Mouse (Mus musculus): Measurements from ENCODE around the gene Lrrc61. TPM values are rescaled to one million over a fixed set of nuclear protein-coding genes. Genes with fewer than 3 reads are reported as not detected.

Lrrc61 gene
- polyA plus RNA-seq, 1 experiment from 2014 or later: 13.9 TPM

DNA sequence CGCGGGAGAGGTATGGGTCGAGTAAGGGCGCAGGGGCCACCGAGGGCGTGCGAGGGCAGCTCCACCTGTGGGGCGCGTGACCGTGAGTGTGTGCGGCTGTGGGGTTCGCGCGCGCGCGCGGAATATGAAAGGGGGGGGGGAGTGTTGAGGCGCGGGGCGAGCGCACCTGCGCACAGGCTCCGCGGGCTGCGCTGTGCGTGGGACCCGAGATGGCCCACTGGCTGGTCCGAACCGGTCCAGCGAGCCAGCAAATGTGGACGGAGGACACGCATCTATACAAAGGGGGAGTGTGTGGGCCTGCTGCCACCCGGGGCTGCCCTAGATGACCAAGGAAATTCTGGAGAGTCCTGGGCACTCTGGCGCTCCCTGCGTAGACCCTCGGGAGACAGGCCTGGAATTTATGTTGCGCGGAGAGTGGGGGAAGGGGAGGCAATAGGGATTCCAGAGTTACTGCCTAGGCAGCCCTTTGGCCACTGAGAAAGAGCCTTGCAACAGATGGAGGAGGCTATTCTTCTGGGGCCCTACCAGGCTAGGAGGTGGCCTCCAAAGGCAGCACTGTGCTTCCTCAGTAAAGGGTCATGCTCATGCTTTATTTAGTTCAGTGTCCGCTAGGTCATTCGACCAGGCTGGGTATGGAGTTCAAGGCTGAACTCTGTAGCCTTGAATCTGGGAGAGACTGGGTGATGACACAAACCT lies 39.6 kb downstream of the Lrrc61 start:
- peak overlapping the region; percentile 86 for H3K4me3 ChIP-seq (ENCODE audit: low read depth, low read length)
- 0 out of 2 replicates have a peak, but pooled peaks cover 5% of the 10 kb centered on the region for H3K4me1 ChIP-seq (replicated peaks; ENCODE audit: control insufficient read depth, insufficient read depth, low read length)
- WGBS: under 1% methylated on average over 40 of the region's 41 CpGs
- DNase-seq (ENCODE audit: low spot score) (peak; percentile 77), ATAC-seq (ENCODE audit: low FRiP score) (peak; percentile 80)
- no peaks in the 10 kb centered on the region for H3K9me3 ChIP-seq (ENCODE audit: control insufficient read depth, low read length)
- H3K9ac ChIP-seq (ENCODE audit: low read depth, low read length): peak overlapping the region; percentile 87
- H3K36me3 ChIP-seq (ENCODE audit: control insufficient read depth, insufficient read depth, low read length): peaks cover 18% of the 10 kb centered on the region
- peak overlapping the region; percentile 85 for H3K27ac ChIP-seq (ENCODE audit: low read depth, low read length)
- H3K4me2 ChIP-seq (replicated peaks; ENCODE audit: low read depth, low read length): peak overlapping the region; percentile 63
- H3K27me3 ChIP-seq (ENCODE audit: control insufficient read depth, insufficient read depth, low read length): no peaks in the 10 kb centered on the region

DNA sequence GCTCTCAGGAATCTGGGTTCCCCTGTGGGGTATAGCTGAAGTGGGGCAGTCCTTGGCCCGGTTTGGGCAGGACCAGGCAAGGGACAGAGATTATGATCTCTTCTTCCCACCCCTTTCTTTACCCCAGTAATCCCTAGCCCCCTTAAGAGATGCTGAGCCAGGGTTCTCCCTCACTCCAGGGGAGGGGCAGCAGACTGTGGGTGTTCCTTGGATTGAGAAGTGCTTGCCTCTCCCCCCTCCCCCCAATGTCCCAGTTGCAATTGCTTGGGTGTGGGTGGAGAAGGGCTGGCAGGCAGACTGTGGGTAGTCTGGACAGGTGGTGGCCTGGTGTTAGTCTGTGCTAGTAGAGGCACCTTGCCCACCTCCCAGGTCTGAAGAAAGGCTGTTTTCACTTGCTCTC lies 40.7 kb downstream of the Lrrc61 start:
- DNase-seq (ENCODE audit: low spot score) (no peak), ATAC-seq (ENCODE audit: low FRiP score) (no peak)
- Histone ChIP-seq H3K4me2 (replicated peaks; ENCODE audit: low read depth, low read length) (peak overlapping the region; percentile 63), H3K9ac (ENCODE audit: low read depth, low read length) (peak overlapping the region; percentile 87; the same call in 1 of the 2 replicates), H3K4me1 (replicated peaks; ENCODE audit: control insufficient read depth, insufficient read depth, low read length) (0 out of 2 replicates have a peak, but pooled peaks cover 5% of the 10 kb centered on the region), H3K36me3 (ENCODE audit: control insufficient read depth, insufficient read depth, low read length) (peaks cover 21% of the 10 kb centered on the region), H3K4me3 (ENCODE audit: low read depth, low read length) (peak overlapping the region; percentile 86), H3K27ac (ENCODE audit: low read depth, low read length) (no peak overlapping the region), H3K27me3 (ENCODE audit: control insufficient read depth, insufficient read depth, low read length) (no peaks in the 10 kb centered on the region), H3K9me3 (ENCODE audit: control insufficient read depth, low read length) (no peaks in the 10 kb centered on the region)
- WGBS: 100% methylated on average over 1 of the region's 1 CpGs

DNA sequence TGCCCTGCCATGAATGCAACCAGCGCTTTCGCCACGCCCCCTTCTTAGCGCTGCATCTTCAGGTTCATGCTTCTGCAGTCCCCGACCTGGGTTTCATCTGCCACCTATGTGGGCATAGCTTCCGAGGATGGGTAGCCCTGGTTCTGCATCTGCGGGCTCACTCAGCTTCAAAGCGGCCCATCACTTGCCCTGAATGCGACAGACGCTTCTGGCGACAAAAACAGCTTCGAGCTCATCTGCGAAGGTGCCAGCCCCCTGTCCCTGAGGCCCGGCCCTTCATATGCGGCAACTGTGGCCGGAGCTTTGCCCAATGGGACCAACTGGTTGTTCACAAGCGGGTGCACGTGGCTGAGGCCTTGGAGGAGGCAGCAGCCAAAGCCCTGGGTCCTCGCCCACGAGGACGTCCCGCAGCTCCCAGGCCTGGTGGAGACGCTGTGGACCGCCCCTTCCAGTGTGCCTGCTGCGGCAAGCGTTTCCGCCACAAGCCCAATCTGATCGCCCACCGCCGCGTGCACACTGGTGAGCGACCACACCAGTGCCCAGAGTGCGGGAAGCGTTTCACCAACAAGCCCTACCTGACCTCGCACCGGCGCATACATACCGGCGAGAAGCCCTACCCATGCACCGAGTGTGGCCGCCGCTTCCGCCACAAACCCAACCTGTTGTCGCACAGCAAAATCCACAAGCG lies 42.1 kb downstream of the Lrrc61 start:
- H3K4me3 ChIP-seq (ENCODE audit: low read depth, low read length): no peak overlapping the region

DNA sequence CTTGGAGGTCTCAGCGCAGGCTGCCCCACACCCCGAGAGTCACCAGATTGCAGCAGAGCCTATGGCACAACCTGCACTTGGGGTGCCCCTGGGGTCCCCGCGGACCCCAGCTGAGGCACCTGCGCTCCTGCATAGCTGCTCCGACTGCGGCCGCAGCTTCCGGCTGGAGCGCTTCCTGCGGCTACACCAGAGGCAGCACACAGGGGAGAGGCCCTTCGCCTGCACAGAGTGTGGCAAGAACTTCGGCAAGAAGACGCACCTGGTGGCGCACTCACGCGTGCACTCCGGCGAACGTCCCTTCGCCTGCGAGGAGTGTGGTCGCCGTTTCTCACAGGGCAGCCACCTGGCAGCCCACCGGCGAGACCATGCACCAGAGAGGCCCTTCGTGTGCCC lies 42.6 kb downstream of the Lrrc61 start:
- Histone ChIP-seq H3K4me1 (replicated peaks; ENCODE audit: control insufficient read depth, insufficient read depth, low read length) (0 out of 2 replicates have a peak, but pooled peaks cover 8% of the 10 kb centered on the region), H3K9ac (ENCODE audit: low read depth, low read length) (no peak overlapping the region), H3K4me2 (replicated peaks; ENCODE audit: low read depth, low read length) (no peak overlapping the region), H3K27ac (ENCODE audit: low read depth, low read length) (no peak overlapping the region), H3K9me3 (ENCODE audit: control insufficient read depth, low read length) (no peaks in the 10 kb centered on the region), H3K27me3 (ENCODE audit: control insufficient read depth, insufficient read depth, low read length) (no peaks in the 10 kb centered on the region), H3K4me3 (ENCODE audit: low read depth, low read length) (no peak overlapping the region), H3K36me3 (ENCODE audit: control insufficient read depth, insufficient read depth, low read length) (peaks cover 21% of the 10 kb centered on the region)
- ATAC-seq (ENCODE audit: low FRiP score) (no peak), DNase-seq (ENCODE audit: low spot score) (no peak)
- 97% methylated on average over 26 of the region's 27 CpGs for WGBS

More for the DNA sequence above, 42.1 kb downstream of the Lrrc61 start:
- H3K27ac ChIP-seq (ENCODE audit: low read depth, low read length): no peak overlapping the region
- no peaks in the 10 kb centered on the region for H3K27me3 ChIP-seq (ENCODE audit: control insufficient read depth, insufficient read depth, low read length)
- ATAC-seq (ENCODE audit: low FRiP score) (no peak), DNase-seq (ENCODE audit: low spot score) (no peak)
- no peak overlapping the region for H3K4me2 ChIP-seq (replicated peaks; ENCODE audit: low read depth, low read length)
- H3K9ac ChIP-seq (ENCODE audit: low read depth, low read length): no peak overlapping the region
- peaks cover 21% of the 10 kb centered on the region for H3K36me3 ChIP-seq (ENCODE audit: control insufficient read depth, insufficient read depth, low read length)
- H3K4me1 ChIP-seq (replicated peaks; ENCODE audit: control insufficient read depth, insufficient read depth, low read length): 0 out of 2 replicates have a peak, but pooled peaks cover 8% of the 10 kb centered on the region
- H3K9me3 ChIP-seq (ENCODE audit: control insufficient read depth, low read length): no peaks in the 10 kb centered on the region
- WGBS: 95% methylated on average over 45 of the region's 45 CpGs

DNA sequence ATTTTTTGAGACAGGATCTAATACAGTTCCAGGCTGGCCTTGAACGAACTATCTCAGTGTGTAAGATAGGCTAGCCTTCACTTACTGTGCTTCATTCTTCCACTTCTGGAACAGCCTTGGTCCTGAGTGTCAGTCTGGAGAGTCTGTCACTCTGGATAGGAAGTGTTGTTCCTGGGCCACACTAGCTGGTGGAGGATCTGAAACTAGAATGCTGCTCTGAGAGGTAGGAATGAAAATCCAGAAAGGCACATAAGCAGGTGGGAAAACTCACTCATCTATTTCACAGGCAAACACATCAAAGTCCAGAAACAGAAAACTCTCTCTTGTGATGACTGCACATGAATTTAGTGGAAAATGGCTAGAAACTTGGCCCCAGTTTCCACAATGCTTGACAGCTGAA lies 46.0 kb downstream of the Lrrc61 start:
- Histone ChIP-seq H3K4me2 (replicated peaks; ENCODE audit: low read depth, low read length) (no peak overlapping the region), H3K9me3 (ENCODE audit: control insufficient read depth, low read length) (no peaks in the 10 kb centered on the region), H3K36me3 (ENCODE audit: control insufficient read depth, insufficient read depth, low read length) (peaks cover 21% of the 10 kb centered on the region), H3K27ac (ENCODE audit: low read depth, low read length) (0 out of 2 replicates have a peak overlapping the region, but pooled peaks have one; percentile 86), H3K4me3 (ENCODE audit: low read depth, low read length) (no peak overlapping the region), H3K9ac (ENCODE audit: low read depth, low read length) (no peak overlapping the region), H3K27me3 (ENCODE audit: control insufficient read depth, insufficient read depth, low read length) (no peaks in the 10 kb centered on the region), H3K4me1 (replicated peaks; ENCODE audit: control insufficient read depth, insufficient read depth, low read length) (0 out of 2 replicates have a peak, but pooled peaks cover 3% of the 10 kb centered on the region)
- WGBS: 90% methylated on average over 1 of the region's 1 CpGs
- DNase-seq (ENCODE audit: low spot score) (no peak), ATAC-seq (ENCODE audit: low FRiP score) (no peak)

DNA sequence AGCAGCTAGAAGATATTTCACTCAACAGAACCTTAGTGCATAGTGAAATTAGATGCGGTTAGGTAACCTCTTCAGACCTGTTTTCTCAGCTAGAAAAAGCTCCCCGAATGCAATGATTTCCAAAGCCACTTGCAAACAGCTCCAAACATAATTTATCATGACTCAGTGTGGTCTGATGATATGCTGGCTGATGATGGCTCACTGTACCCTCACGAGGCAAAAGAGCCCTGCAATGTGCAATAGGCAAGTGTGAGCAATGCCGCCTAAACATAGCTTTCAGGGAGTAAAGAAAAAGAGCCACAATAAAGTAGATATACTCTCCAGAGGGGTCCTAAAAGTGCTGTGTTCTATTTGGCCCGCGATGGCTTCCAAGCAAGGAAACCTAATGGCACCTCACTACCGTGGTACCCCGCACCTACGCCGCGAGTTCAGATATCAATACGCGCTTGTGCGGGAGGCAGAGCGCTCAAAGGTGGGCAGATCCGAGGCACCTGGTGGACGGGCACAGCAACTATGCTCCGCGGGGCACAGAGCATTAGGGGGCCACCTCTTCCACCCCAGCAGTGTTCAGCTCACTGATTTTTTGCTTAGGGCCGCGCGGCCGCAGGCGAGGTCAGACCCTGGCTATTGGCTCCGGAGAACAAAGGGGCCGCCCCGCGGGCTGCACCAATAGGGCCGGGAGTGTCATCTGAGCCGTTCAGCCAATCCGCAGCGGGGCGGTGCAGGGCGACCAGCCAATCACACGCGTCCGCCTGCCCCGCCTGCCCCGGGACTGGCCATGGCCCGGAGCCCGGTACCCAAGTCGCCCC lies 46.9 kb downstream of the Lrrc61 start, which contains the start of gene Zfp775:
Zfp775 (plus strand) TSS at position 793 of the 809 bp plus-strand sequence.
- Histone ChIP-seq H3K4me1 (replicated peaks; ENCODE audit: control insufficient read depth, insufficient read depth, low read length) (0 out of 2 replicates have a peak, but pooled peaks cover 3% of the 10 kb centered on the region), H3K27me3 (ENCODE audit: control insufficient read depth, insufficient read depth, low read length) (no peaks in the 10 kb centered on the region), H3K9ac (ENCODE audit: low read depth, low read length) (peak within 1 kb of the TSS; percentile 92), H3K4me2 (replicated peaks; ENCODE audit: low read depth, low read length) (peak within 1 kb of the TSS; percentile 86), H3K4me3 (ENCODE audit: low read depth, low read length) (peak within 1 kb of the TSS; percentile 80), H3K36me3 (ENCODE audit: control insufficient read depth, insufficient read depth, low read length) (peaks cover 17% of the 10 kb centered on the region), H3K27ac (ENCODE audit: low read depth, low read length) (peak within 1 kb of the TSS; percentile 86), H3K9me3 (ENCODE audit: control insufficient read depth, low read length) (no peaks in the 10 kb centered on the region)
- DNase-seq (ENCODE audit: low spot score) (peak; percentile 95), ATAC-seq (ENCODE audit: low FRiP score) (peak; percentile 99)
- 6% methylated on average over 41 of the region's 42 CpGs for WGBS

DNA sequence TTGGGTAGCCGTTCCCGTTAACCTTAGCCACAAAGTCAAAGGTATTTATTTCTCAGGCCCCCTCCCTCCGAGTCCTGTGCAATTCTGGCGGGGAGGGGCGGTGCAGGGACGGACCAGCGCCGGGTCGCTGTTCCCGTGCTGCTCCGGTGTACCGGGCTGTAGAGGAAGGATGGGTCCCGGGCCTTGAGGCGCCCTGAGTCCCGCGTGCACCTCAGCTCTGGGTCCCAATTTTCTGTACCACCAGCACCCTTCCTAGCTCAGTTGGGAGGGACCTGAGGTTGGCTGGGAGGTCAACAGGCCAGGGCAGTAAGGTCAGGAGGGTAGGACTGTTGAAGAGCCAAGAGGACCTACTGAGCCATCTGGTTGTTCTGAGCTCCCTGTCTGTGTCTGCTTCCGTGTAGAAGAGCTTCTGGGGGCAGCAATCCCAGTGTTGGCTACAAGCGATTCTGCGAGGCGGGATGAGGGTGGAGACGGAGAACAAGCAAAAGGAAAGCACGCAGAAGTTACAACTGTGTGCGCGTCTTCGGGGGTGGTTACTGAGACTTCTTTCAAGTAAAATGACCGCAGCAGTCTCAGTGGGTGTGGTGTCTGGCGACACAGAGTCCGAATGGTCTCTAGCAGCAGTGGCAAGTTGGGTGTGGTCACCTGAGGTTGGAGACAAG lies 47.6 kb downstream of the Lrrc61 start:
- H3K27ac ChIP-seq (ENCODE audit: low read depth, low read length): peak overlapping the region; percentile 86
- peak overlapping the region; percentile 92 for H3K9ac ChIP-seq (ENCODE audit: low read depth, low read length)
- DNase-seq (ENCODE audit: low spot score) (no peak), ATAC-seq (ENCODE audit: low FRiP score) (peak; percentile 83)
- H3K4me1 ChIP-seq (replicated peaks; ENCODE audit: control insufficient read depth, insufficient read depth, low read length): 0 out of 2 replicates have a peak, but pooled peaks cover 3% of the 10 kb centered on the region
- H3K36me3 ChIP-seq (ENCODE audit: control insufficient read depth, insufficient read depth, low read length): peaks cover 10% of the 10 kb centered on the region
- peak overlapping the region; percentile 80 for H3K4me3 ChIP-seq (ENCODE audit: low read depth, low read length)
- peak overlapping the region; percentile 86 for H3K4me2 ChIP-seq (replicated peaks; ENCODE audit: low read depth, low read length)
- no peaks in the 10 kb centered on the region for H3K27me3 ChIP-seq (ENCODE audit: control insufficient read depth, insufficient read depth, low read length)
- WGBS: 2% methylated on average over 28 of the region's 28 CpGs
- no peaks in the 10 kb centered on the region for H3K9me3 ChIP-seq (ENCODE audit: control insufficient read depth, low read length)

DNA sequence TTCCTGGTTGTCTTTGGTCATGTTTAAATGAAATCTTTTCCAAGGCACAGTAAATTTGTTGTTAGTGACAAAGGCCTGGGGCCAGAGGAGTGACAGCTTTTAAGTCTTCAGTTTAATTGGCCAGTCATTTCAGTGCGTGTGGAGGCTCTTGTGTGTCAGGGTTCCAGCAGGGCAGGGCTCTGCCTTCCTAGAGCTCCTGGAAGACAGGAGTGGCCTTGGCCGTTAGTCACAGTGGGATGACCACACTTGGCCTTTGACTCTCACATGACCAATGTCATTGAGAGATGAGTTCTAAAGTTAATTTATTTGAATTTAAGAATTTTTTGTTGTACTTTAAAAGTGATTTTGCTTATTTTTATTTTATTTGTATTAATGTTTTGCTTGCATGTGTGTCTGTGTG lies 53.5 kb downstream of the Lrrc61 start:
- no peak overlapping the region for H3K4me2 ChIP-seq (replicated peaks; ENCODE audit: low read depth, low read length)
- H3K4me1 ChIP-seq (replicated peaks; ENCODE audit: control insufficient read depth, insufficient read depth, low read length): no peaks in the 10 kb centered on the region
- no peak overlapping the region for H3K27ac ChIP-seq (ENCODE audit: low read depth, low read length)
- ATAC-seq (ENCODE audit: low FRiP score): no peak
- H3K9ac ChIP-seq (ENCODE audit: low read depth, low read length): no peak overlapping the region
- H3K4me3 ChIP-seq (ENCODE audit: low read depth, low read length): no peak overlapping the region
- no peaks in the 10 kb centered on the region for H3K9me3 ChIP-seq (ENCODE audit: control insufficient read depth, low read length)
- H3K27me3 ChIP-seq (ENCODE audit: control insufficient read depth, insufficient read depth, low read length): no peaks in the 10 kb centered on the region
- no peak for DNase-seq (ENCODE audit: low spot score)
- WGBS: 66% methylated on average over 2 of the region's 2 CpGs
- no peaks in the 10 kb centered on the region; the same call in 1 of the 2 replicates for H3K36me3 ChIP-seq (ENCODE audit: control insufficient read depth, insufficient read depth, low read length)
